Mouse (Mus musculus) spleen, postnatal 0 days (tissue): Measurements from ENCODE around the gene Vps11. TPM values are rescaled to one million over a fixed set of nuclear protein-coding genes. Genes with fewer than 3 reads are reported as not detected.

Source experiments
- polyA plus RNA-seq: library from polyadenylated mRNA; unstranded; fragments of >200 nt; fragmentation: Nextera tagmentation; extraction: Ambion mirVana; gene quantifications from 2 replicates; pipeline ENCODE4 v1.2.1, GENCODE M21; 2015

Vps11 gene
- polyA plus RNA-seq, result 16.5 and 16.6 TPM in 2 replicates

DNA sequence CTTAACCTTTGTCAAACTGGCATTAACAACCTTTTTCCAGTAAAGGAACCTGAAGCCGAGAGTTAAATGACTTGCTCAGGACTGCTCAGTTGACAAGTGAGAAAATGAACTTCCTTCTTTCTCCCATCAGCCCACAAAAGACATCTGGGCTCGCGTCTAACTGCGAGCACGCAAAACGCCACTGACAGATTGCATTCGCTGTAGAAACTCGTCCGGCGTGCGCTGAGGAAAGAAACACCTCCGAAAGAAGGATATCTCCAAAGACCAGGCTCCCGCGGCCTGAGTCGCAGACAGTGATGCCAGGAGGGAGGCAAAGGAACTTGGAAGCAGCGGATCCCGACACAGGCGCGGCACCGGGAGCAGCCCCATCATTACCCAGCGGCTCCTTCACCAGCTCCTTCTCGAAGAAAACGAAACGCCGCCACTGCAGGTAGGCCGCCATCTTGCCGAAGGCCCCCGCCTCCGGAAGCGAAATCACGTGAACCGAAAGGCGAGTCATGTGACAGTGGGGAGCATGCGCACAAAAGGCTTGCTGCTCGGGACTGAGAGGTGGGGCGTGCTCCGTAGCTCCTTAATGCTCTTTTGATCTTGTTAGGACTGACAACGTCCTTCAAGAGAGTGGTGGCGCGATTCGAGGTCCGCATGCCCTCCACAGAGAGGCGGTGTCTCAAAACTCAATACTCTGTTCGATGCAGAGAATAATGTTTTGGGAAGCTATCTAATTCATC, at the start of gene Vps11:
Vps11 (minus strand) TSS at position 481 of the 728 bp plus-strand sequence.

GRCm38 (mm10) chr9:44406906-44407751, 45.7 kb upstream of the Vps11 start, which contains the start of the genes Rps25 and Trappc4:
Rps25 (plus strand) TSS chr9:44407139.
Trappc4 (minus strand) TSS chr9:44407600.

DNA sequence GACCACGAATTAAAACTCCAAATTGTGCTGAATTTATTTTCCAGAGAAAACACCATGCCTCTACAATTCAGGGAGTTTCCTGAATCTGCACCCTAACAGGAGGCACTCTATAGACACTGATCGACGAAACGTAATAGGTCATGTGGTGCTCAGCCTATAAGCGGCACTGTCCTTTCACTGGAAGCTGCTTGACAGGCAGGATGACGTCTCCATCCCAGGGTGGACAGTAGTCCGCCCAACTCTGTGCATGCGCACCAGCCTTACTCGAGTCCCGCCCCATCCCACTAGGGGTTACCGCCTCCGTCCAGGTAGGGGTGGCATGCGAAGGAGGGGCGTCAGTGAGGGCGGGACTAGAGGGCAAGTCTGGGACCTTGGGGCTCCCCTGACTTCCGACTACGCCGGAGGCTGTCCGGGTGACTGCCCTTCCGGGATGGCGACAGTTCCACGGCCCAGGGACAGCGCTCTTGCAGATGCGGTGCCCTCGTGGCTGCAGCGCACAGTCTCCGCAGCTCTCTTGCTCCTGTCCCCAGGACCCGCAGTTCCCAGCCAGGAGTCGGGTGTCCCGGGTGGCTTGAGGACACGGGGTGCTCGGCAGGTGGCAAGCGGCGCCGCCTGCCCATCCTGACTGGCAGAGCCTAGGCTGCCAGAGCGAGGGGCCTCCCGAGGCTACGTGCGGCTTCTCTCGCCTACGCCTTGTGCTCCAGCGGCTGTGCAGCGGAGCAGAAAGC, 35.4 kb upstream of the Vps11 start, which contains the start of gene Slc37a4:
Slc37a4 (plus strand) TSS at position 169 of the 728 bp plus-strand sequence.

GRCm38 (mm10) chr9:44379054-44379834, 17.8 kb upstream of the Vps11 start, which contains the start of gene Hyou1:
Hyou1 (plus strand) TSS chr9:44379490.

DNA sequence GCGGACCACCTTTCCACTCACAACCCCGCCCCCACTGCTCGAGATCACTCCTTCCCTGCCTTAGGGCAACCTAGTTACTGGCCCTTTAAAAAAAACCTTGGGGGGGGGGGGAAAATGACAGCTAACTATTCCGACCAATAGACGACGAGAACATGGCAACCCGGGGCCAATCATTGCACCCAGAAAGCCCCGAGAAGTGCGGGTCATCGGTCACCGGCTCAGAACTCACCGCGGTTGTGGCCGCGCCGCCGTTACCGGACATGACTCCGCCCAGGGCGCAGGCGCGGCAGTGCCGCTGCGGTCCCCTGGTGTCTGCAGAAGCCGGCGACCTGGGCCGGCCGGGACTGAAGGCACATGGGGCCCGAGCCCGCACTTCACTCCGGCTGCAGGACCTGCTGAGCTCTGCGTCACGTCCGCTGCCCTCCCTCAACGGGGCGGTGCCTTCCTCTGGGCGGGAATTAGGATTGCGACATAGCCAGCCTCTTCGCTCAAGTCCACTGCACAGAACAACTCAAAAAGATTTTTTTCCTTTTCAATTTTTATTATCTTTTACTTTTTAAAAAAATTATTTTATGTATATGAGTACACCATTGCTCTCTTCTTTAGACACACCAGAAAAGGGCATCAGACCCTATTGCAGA, 17.6 kb downstream of the Vps11 start, which contains the start of gene Hmbs:
Hmbs (minus strand) TSS at position 448 of the 641 bp plus-strand sequence.

DNA sequence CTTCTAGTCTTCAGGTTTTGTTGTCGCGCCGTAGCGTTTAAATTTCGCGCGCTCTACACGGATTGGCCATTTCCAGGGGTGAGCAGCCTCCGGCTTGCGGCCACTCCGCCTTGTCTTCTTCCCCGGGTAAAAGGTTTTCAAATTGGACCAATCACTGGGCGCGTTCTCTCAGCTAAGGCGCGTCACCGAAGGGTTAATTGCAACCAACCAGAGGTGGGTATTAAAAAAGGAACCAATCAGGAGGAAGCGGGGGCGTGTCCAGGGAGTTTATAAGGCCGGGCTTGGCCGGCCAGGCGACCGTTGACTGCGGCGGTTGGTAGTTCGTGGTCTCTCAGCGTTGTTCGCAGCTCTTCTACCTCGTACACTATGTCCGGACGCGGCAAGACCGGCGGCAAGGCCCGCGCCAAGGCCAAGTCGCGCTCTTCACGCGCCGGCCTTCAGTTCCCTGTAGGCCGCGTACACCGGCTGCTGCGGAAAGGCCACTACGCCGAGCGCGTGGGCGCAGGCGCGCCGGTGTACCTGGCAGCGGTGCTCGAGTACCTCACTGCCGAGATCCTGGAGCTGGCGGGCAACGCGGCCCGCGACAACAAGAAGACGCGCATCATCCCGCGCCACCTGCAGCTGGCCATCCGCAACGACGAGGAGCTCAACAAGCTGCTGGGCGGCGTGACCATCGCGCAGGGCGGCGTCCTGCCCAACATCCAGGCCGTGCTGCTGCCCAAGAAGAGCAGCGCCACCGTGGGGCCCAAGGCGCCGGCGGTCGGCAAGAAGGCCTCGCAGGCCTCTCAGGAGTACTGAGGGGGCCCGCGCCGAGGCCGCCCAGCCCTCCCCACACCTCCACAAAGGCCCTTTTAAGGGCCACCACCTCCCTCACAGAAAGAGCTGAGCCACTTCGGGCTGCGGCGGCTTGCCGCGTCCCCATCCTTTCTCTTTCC, 26.8 kb downstream of the Vps11 start, which contains the start of gene H2afx:
H2afx (plus strand) TSS at position 299 of the 935 bp plus-strand sequence.

GRCm38 (mm10) chr9:44325768-44326370, 35.6 kb downstream of the Vps11 start, which contains the start of gene Dpagt1:
Dpagt1 (plus strand) TSS chr9:44326019.

GRCm38 (mm10) chr9:44319887-44320798, 41.3 kb downstream of the Vps11 start, which contains the start of gene C2cd2l:
C2cd2l (minus strand) TSS chr9:44320285.

GRCm38 (mm10) chr9:44305466-44306079, 55.9 kb downstream of the Vps11 start, which contains the start of gene Hinfp:
Hinfp (minus strand) TSS chr9:44305671.

Other genes with a start within 250 kb of the Vps11 start
- gene Gm49380, start 248.2 kb downstream of the Vps11 start, polyA plus RNA-seq, result 0.05 TPM in 2 replicates
- gene Rnf26, start 248.2 kb downstream of the Vps11 start, polyA plus RNA-seq, result 36.8 and 41.0 TPM in 2 replicates
- gene Mcam, start 227.2 kb downstream of the Vps11 start, polyA plus RNA-seq, result 12.6 and 12.7 TPM in 2 replicates
- gene Cbl, start 127.6 kb downstream of the Vps11 start, polyA plus RNA-seq, result 8.3 and 9.9 TPM in 2 replicates
- gene Ccdc153, start 121.0 kb downstream of the Vps11 start, polyA plus RNA-seq, result not detected in 2 replicates
- 0.33 TPM in 1 of 2 replicates, not detected in the other for gene Pdzd3, start 110.2 kb downstream of the Vps11 start, polyA plus RNA-seq
- 6.4 and 7.7 TPM in 2 replicates for gene Nlrx1, start 93.1 kb downstream of the Vps11 start, polyA plus RNA-seq
- gene Abcg4, start 73.1 kb downstream of the Vps11 start, polyA plus RNA-seq, result 13.3 and 15.8 TPM in 2 replicates
- 12.2 TPM in 2 replicates for gene Hinfp, start 56.0 kb downstream of the Vps11 start, polyA plus RNA-seq
- 5.4 TPM in 2 replicates for gene C2cd2l, start 41.4 kb downstream of the Vps11 start, polyA plus RNA-seq
- 18.9 and 19.9 TPM in 2 replicates for gene Dpagt1, start 35.7 kb downstream of the Vps11 start, polyA plus RNA-seq
- gene H2afx, start 27.0 kb downstream of the Vps11 start, polyA plus RNA-seq, result 271 and 276 TPM in 2 replicates
- gene Hmbs, start 17.4 kb downstream of the Vps11 start, polyA plus RNA-seq, result 1,115 and 1,341 TPM in 2 replicates
- 6.7 and 7.2 TPM in 2 replicates for gene Hyou1, start 17.8 kb upstream of the Vps11 start, polyA plus RNA-seq
- 15.2 and 16.5 TPM in 2 replicates for gene Slc37a4, start 35.2 kb upstream of the Vps11 start, polyA plus RNA-seq
- 2,459 and 2,595 TPM in 2 replicates for gene Rps25, start 45.5 kb upstream of the Vps11 start, polyA plus RNA-seq
- gene Trappc4, start 45.9 kb upstream of the Vps11 start, polyA plus RNA-seq, result 81.6 and 85.2 TPM in 2 replicates
- 21.0 and 22.3 TPM in 2 replicates for gene Ccdc84, start 56.9 kb upstream of the Vps11 start, polyA plus RNA-seq
- 0.22 and 0.30 TPM in 2 replicates for gene Foxr1, start 79.5 kb upstream of the Vps11 start, polyA plus RNA-seq
- gene Upk2, start 93.3 kb upstream of the Vps11 start, polyA plus RNA-seq, result not detected in 2 replicates
- 3.3 and 4.7 TPM in 2 replicates for gene Bcl9l, start 121.2 kb upstream of the Vps11 start, polyA plus RNA-seq
- gene Cxcr5, start 200.2 kb upstream of the Vps11 start, polyA plus RNA-seq, result 0.73 and 0.79 TPM in 2 replicates
- 12.9 and 14.4 TPM in 2 replicates for gene Ddx6, start 243.2 kb upstream of the Vps11 start, polyA plus RNA-seq